Mouse (Mus musculus) hindbrain, embryonic 16.5 days (tissue): ENCODE measurements around the gene Zmym4. TPM values are rescaled to one million over a fixed set of nuclear protein-coding genes. Genes with fewer than 3 reads are reported as not detected.
"Not testable (repeated sequence)": the region's sequence is repeated elsewhere in the genome, so short reads cannot be mapped to it uniquely, and the experiment has no call there.

Experiments used
- ATAC-seq: fragments of 200-750 bp; cut with Nextera tagmentation; 2 replicates; pipeline ENCODE4 v1.8.0; 2017; ENCODE audit warnings: moderate TSS enrichment, moderate library complexity
- H3K27ac ChIP-seq: fragments of 300-500 bp; sonication (generic); 2 replicates; pipeline ENCODE4 v1.5.1; 2014; ENCODE audit warnings: low read depth, mild to moderate bottlenecking, control low read depth, low read length, moderate library complexity
- H3K27me3 ChIP-seq: fragments of 300-500 bp; sonication (generic); replicated peaks from 2 replicates; pipeline ENCODE4 v1.6.1; 2014; ENCODE audit warnings: low read length; ENCODE audit not compliant: control insufficient read depth, insufficient read depth
- H3K36me3 ChIP-seq: fragments of 300-500 bp; sonication (generic); 2 replicates; pipeline ENCODE4 v1.6.1; 2014; ENCODE audit warnings: mild to moderate bottlenecking, low read length, moderate library complexity, mixed read lengths; ENCODE audit not compliant: control insufficient read depth, insufficient read depth
- H3K4me1 ChIP-seq: fragments of 300-500 bp; sonication (generic); 2 replicates; pipeline ENCODE4 v1.6.1; 2014; ENCODE audit warnings: low read depth, low read length; ENCODE audit not compliant: control insufficient read depth, insufficient read depth
- H3K4me2 ChIP-seq: fragments of 300-500 bp; sonication (generic); 2 replicates; pipeline ENCODE4 v1.6.1; 2014; ENCODE audit warnings: mild to moderate bottlenecking, low read length, control low read depth, moderate library complexity
- H3K4me3 ChIP-seq: fragments of 300-500 bp; sonication (generic); 2 replicates; pipeline ENCODE4 v1.5.1; 2014; ENCODE audit warnings: mild to moderate bottlenecking, low read length, control low read depth, moderate library complexity
- H3K9ac ChIP-seq: fragments of 300-500 bp; sonication (generic); 2 replicates; pipeline ENCODE4 v1.6.1; 2014; ENCODE audit warnings: low read depth, mild to moderate bottlenecking, control low read depth, low read length, moderate library complexity
- H3K9me3 ChIP-seq: fragments of 300-500 bp; sonication (generic); 2 replicates; pipeline ENCODE4 v1.6.1; 2014; ENCODE audit warnings: mild to moderate bottlenecking, low read length, moderate library complexity; ENCODE audit not compliant: control insufficient read depth
- WGBS: fragments of 180-500 bp; shearing (Covaris S2); extraction: QIAGEN DNeasy Blood & Tissue Kit; methylation state at CpG from one replicate; pipeline ENCODE4 v1.1.7; 2014; 5-methylcytosine and 5-hydroxymethylcytosine counted together
- polyA plus RNA-seq: library from polyadenylated mRNA; unstranded; fragments of >200 nt; fragmentation: Nextera tagmentation; extraction: Ambion mirVana; gene quantifications from 2 replicates; pipeline ENCODE4 v1.2.1, GENCODE M21; 2015

Zmym4 gene
- polyA plus RNA-seq, 1 experiment from 2014 or later, result 23.2 TPM

DNA sequence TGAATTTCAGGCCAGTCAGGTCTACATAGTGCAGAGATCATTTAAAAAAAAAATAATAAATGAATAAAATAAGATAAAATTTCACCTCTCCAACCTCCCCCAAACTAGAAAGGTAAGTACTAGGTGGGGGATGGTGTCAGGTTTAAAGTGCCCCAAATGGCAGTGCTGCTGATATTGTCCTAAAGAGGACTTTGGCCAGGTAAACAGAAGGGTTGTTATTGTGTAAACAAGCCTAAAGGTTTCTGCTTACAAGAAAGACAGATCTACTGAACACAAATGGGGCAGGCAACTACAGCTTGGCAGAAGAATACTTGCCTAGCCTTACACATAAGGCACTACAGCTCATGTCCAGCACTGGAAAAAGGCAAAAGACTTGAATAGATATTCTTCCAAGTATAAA is 22.6 kb upstream of the Zmym4 start:
- no peak overlapping the region for H3K4me2 ChIP-seq
- H3K36me3 ChIP-seq, result no peaks in the 10 kb centered on the region
- H3K4me1 ChIP-seq, result no peaks in the 10 kb centered on the region
- no peak for ATAC-seq
- H3K9me3 ChIP-seq, result no peaks in the 10 kb centered on the region
- H3K27me3 ChIP-seq, result no peaks in the 10 kb centered on the region
- H3K27ac ChIP-seq, result no peak overlapping the region
- no peak overlapping the region for H3K9ac ChIP-seq
- no peak overlapping the region for H3K4me3 ChIP-seq

DNA sequence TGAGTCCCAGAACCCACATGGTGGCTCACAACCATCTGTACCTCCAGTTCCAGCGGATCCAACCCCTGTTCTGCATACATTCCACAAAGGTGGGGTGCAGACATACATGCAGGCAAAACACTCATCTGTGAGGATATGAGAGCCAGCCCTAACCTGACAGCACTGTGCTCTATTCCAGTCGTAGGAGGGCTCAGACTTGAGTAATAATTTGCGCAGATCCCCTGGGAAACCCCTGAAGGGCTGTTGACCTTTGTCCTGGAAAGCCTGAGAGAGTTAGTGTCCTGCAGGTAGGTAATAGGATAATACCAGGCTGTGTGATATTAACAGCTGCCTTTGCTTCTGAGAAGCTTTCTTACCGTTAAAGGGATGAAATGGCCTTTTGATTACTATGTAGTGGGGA is 20.6 kb upstream of the Zmym4 start:
- no peak overlapping the region for H3K4me3 ChIP-seq
- no peak overlapping the region for H3K9ac ChIP-seq
- WGBS, result 80% methylated on average over 4 of the region's 4 CpGs
- H3K9me3 ChIP-seq, result no peaks in the 10 kb centered on the region
- no peaks in the 10 kb centered on the region for H3K27me3 ChIP-seq
- no peak overlapping the region for H3K27ac ChIP-seq
- no peaks in the 10 kb centered on the region for H3K4me1 ChIP-seq
- H3K36me3 ChIP-seq, result no peaks in the 10 kb centered on the region
- H3K4me2 ChIP-seq, result no peak overlapping the region
- no peak for ATAC-seq

DNA sequence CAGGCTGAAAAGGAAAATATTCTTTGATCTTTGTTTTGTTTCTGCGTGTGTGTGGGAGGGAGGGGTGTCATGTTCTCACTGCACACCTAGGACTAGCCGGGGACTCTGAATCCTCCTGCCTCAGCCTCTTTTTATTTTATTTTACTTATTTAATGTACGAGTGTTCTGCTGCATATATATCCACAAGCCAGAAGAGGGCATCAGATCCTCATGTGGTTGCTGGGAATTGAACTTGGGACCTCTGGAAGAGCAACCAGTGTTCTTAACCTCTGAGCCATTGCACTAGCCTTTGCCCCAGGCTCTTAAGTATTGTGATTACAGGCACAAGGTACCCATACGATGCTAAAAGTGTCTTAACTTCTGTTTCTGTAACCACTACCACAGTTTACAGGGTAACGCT is 18.8 kb upstream of the Zmym4 start:
- ATAC-seq, result no peak
- Histone ChIP-seq H3K27ac (no peak overlapping the region), H3K27me3 (no peaks in the 10 kb centered on the region), H3K4me3 (no peak overlapping the region), H3K4me2 (no peak overlapping the region), H3K9ac (no peak overlapping the region), H3K4me1 (no peaks in the 10 kb centered on the region), H3K36me3 (no peaks in the 10 kb centered on the region), H3K9me3 (no peaks in the 10 kb centered on the region)
- WGBS, result 88% methylated on average over 5 of the region's 5 CpGs

DNA sequence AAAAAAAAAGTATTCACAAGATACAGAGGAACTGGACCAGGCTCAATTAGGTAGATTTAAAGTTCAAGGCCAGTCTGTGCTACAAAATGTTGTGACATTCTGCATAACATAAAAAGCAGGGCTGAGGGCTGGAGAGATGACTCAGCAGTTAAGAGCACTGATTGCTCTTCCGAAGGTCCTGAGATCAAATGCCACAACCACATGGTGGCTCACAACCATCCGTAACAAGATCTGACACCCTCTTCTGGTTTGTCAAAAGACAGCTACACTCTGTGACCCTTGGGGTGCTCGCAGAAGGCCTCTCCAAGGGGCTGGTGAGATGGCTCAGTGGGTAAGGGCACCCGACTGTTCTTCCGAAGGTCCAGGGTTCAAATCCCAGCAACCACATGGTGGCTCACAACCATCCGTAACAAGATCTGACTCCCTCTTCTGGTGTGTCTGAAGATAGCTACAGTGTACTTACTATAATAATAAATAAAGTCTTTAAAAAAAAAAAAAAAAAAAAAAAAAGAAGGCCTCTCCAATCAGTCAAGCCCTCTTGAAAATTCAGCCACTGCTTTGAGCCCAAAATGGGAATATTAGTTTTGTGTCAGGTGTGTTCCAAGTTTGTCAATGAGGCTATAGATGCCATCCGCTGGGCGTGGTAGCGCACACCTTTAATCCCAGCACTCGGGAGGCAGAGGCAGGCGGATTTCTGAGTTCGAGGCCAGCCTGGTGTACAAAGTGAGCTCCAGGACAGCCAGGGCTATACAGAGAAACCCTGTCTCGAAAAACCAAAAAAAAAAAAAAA is 16.0 kb upstream of the Zmym4 start:
- not testable (repeated sequence) for H3K9me3 ChIP-seq, ATAC-seq

DNA sequence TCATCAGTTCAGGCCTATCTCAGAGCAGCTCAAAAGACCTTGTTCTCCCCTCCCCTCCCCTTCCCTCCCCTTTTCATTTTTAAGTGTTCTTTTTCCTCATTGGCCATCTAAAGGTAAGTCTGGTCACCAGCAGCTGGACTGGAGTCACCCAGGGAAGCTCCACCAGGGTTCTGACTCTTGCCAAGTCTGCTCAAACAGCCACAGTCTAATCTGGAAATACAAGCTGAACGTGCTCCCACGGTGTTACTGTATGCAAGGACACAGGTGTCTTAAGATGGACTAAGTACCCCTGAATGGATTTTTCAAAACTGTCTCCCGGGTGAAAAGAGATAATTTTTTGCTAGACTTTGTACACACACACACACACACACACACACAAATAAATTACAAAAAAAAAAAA is 15.4 kb upstream of the Zmym4 start:
- 71% methylated on average over 3 of the region's 3 CpGs for WGBS
- H3K27me3 ChIP-seq, result no peaks in the 10 kb centered on the region
- no peak for ATAC-seq

More for the DNA sequence above, 16.0 kb upstream of the Zmym4 start:
- H3K4me2 ChIP-seq, H3K4me1 ChIP-seq, H3K27ac ChIP-seq, H3K36me3 ChIP-seq, H3K9ac ChIP-seq, H3K27me3 ChIP-seq, H3K4me3 ChIP-seq: not testable (repeated sequence)
- 91% methylated on average over 11 of the region's 13 CpGs for WGBS

DNA sequence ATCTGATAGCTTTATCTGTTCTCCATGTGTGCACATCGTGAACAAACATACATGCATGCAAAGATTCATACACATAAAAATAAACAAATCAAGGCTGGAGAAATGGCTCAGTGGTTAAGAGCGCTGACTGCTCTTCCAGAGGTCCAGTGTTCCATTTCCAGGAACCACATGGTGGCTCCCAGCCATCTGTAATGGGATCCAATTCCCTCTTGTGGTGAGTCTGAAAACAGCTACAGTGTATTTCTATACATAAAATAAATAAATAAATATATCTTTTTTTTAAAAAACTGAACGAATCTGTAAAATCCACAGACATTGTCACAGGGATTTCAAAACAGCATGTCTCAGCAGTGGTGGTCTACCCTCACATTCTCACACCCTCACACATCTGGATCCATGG is 10.8 kb upstream of the Zmym4 start:
- Histone ChIP-seq H3K36me3 (no peaks in the 10 kb centered on the region), H3K27me3 (no peaks in the 10 kb centered on the region), H3K9ac (no peak overlapping the region), H3K9me3 (no peaks in the 10 kb centered on the region), H3K4me1 (no peaks in the 10 kb centered on the region), H3K4me3 (no peak overlapping the region), H3K4me2 (no peak overlapping the region), H3K27ac (no peak overlapping the region)
- no peak for ATAC-seq
- WGBS, result 88% methylated on average over 3 of the region's 3 CpGs

More for the DNA sequence above, 15.4 kb upstream of the Zmym4 start:
- Histone ChIP-seq H3K9me3 (no peaks in the 10 kb centered on the region), H3K4me1 (no peaks in the 10 kb centered on the region), H3K36me3 (no peaks in the 10 kb centered on the region), H3K27ac (no peak overlapping the region), H3K9ac (no peak overlapping the region), H3K4me2 (no peak overlapping the region), H3K4me3 (no peak overlapping the region)

DNA sequence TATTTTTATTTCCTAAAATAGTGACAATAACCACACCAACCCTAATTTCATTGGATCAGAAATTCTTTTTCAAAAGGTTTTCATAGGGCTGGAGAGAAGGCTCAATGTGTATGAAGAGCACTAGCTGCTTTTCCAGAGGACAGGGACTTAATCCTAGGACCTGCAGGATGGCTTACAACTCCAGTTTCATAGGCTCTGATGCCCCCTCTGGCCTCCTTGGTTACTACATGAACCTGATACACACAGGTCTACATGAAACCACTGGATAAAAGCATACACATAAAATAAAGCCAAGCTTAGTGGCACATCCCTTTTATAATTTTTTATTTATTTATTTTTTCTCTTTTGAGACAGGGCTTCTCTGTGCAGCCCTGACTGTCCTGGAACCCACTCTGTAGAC is 9.5 kb upstream of the Zmym4 start:
- H3K36me3 ChIP-seq, result no peaks in the 10 kb centered on the region
- no peak overlapping the region for H3K27ac ChIP-seq
- no peak overlapping the region for H3K4me2 ChIP-seq
- no peaks in the 10 kb centered on the region for H3K27me3 ChIP-seq
- ATAC-seq, result no peak
- no peak overlapping the region for H3K4me3 ChIP-seq
- no peaks in the 10 kb centered on the region for H3K4me1 ChIP-seq
- H3K9me3 ChIP-seq, result no peaks in the 10 kb centered on the region
- no peak overlapping the region for H3K9ac ChIP-seq

DNA sequence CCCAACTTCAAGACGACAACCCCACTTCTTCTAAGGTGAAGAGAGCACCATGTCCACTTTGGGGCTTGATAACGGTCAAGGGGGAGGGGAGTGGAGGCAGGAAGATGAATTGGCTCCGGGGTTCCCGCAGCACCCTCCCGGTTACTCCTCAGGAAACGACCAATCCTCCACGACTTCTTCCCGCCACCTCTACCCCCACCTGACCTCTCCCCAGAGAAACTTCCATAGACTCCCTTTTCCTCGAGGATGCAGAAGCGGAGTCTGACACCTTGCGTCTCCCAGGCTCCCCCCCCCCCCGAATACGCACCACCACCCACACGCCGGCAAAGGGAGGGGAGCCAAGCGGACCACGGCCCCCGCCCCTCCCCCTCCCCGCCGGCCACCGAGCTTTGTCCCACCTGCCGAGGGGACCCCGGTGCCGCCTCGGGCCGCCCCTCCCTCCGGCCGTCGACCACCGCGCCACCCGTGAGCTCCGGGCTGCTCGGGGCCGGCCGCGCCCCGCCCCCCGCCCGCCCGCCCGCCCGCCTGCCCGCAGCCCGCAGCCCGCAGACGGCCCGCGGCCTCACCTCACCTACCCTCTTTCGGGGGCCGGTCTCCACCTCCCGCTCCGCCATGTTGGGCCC is 583 bp downstream of the Zmym4 start:
- peak overlapping the region; percentile 100 for H3K27ac ChIP-seq
- H3K36me3 ChIP-seq, result no peaks in the 10 kb centered on the region
- under 1% methylated on average over 34 of the region's 53 CpGs for WGBS
- H3K9ac ChIP-seq, result peak overlapping the region; percentile 100
- peak overlapping the region; percentile 88 for H3K4me2 ChIP-seq
- 0 out of 2 replicates have a peak, but pooled peaks cover 2% of the 10 kb centered on the region for H3K9me3 ChIP-seq
- H3K4me1 ChIP-seq, result peaks cover 5% of the 10 kb centered on the region
- peak; percentile 50 for ATAC-seq
- H3K27me3 ChIP-seq, result no peaks in the 10 kb centered on the region
- H3K4me3 ChIP-seq, result peak overlapping the region; percentile 99

DNA sequence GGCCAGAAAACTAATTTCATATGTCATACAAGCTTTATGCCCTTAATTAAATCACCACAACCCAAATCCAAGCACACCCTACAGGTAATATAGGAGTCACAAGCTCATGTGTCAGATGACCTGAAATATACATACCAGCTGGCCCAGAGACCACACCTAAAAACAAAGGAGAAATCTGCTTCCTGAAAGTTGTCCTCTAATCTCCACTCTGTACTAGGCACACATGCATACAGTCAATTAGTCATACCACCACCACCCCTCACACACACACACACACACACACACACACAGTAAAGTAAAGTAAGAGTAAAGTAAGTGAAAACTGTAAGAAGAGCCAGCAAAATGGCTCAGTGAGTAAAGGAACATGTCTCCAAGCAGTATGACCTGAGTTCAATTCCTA is 9.3 kb downstream of the Zmym4 start:
- H3K9ac ChIP-seq, result no peak overlapping the region
- no peak overlapping the region for H3K27ac ChIP-seq

More for the DNA sequence above, 9.3 kb downstream of the Zmym4 start:
- Histone ChIP-seq H3K9me3 (no peaks in the 10 kb centered on the region), H3K36me3 (no peaks in the 10 kb centered on the region), H3K4me1 (peaks cover 4% of the 10 kb centered on the region), H3K4me3 (no peak overlapping the region), H3K4me2 (no peak overlapping the region), H3K27me3 (no peaks in the 10 kb centered on the region)
- ATAC-seq, result no peak
